Mouse (Mus musculus) cerebellum, adult (tissue): Measurements from ENCODE around the gene Olfr887.

Source experiments
- ATAC-seq: cut with Nextera tagmentation; 2 replicates; pipeline ENCODE4 v1.9.2; 2017; ENCODE audit warnings: mild to moderate bottlenecking, moderate library complexity, mixed read lengths; ENCODE audit not compliant: insufficient number of reproducible peaks, low FRiP score, low TSS enrichment

Olfr887 gene

DNA sequence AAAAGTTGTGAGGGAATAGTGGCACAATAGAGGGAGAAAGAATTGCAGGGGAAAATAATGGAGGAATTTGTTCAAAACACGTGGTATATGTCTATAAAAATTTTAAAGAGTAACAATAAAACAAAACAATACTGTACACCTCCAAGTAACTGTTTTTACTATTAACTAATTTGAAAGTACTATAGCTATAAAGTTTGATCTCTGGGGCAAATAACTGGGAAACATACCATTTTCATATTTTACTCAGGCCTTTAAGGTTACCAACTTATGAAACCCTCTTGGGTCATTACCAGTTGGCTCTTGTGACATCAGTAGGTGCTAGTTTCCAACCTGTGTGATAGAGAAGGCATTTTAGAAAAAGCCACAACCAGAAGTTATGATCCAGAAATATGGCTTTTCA lies at the start of gene Olfr887:
Gene Olfr887, plus strand, starts transcription at position 301 of the 400 bp plus-strand sequence.
- no peak for ATAC-seq

DNA sequence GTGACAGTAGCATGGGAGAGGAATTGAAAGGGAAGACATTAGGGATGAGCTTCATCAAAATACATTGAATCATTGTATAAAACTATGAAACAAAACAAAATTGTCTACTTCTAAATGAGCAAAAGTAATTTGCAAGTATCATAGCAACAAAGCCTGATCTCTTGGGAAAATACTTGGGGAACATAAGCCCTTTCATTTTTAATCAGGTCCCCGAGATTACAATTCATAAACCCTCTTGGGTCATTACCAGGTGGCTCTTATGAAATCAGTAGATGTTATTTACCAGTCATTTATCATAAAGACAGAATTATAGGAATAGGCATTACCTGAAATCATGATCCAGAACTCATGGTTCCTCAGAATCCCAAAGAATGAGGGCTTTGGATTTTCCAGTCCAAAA lies 37.6 kb upstream of the Olfr887 start, which contains the start of gene Olfr884:
Gene Olfr884, plus strand, starts transcription at position 301 of the 400 bp plus-strand sequence.
- no peak for ATAC-seq

DNA sequence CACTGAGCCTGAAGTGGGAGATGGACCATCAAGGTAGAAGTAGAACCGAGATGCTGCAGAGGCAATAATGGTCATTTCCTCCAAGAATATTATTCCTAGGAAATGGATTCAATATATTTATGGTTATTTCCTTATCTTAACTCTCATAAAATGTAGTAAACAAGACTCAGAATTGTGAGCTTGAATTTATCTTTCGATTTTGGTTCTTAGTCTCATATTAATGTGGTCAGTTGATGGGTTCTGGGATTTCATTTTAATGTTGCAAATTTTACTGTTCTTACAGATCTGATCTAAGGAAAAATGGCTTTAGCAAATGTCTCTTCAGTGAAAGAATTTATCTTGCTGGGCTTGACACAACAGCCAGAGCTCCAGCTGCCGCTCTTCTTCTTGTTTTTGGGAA lies 22.9 kb upstream of the Olfr887 start, which contains the start of gene Olfr885:
Gene Olfr885, plus strand, starts transcription at position 301 of the 400 bp plus-strand sequence.
- ATAC-seq = no peak

DNA sequence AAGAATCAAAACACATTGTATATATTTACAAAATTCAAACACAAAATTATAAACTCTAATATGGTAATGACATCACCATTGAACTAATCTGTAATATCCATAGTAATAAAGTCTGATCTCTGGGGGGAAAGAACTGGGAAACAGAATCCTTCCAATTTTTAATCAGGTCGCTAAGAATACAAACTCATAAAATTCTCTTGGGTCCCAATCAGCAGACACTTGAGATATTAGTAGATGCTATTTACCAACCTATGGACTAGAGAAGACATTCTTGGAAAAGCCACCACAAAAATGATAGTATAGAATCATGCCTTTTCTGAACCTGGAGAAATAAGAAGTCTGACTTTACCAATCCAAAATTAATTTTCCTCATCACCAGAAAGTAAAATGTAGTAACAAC lies 24.0 kb downstream of the Olfr887 start, which contains the start of gene Olfr888:
Gene Olfr888, plus strand, starts transcription at position 301 of the 400 bp plus-strand sequence.
- ATAC-seq = no peak

DNA sequence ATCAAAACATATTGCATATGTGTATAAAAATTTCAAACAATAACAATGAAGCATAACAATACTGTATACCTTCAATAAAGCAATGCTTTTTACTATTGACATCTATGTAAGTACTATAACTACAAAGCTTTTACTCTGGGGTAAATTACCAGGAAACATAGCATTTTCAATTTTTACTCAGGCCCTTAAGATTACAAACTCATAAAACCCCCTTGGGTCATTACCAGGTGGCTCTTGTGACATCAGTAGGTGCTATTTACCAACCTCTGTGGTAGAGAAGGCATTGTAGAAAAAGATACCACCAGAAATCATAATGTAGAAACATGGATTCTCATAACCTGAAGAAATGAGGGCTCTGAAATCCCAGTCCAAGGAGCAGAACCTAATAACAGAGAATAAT lies 31.0 kb downstream of the Olfr887 start, which contains the start of gene Olfr889:
Gene Olfr889, plus strand, starts transcription at position 301 of the 400 bp plus-strand sequence.
- ATAC-seq = no peak
